Mouse (Mus musculus) erythroid progenitor cell, adult 5-6 weeks (primary cell): Measurements from ENCODE around the gene Gm5089. TPM values are rescaled to one million over a fixed set of nuclear protein-coding genes. Genes with fewer than 3 reads are reported as not detected.

Experiments used
- ATAC-seq: replicated peaks from 2 replicates; pipeline ENCODE4 v1.8.0; 2016; ENCODE audit warnings: moderate number of reproducible peaks, mild to moderate bottlenecking, moderate TSS enrichment, inconsistent platforms; ENCODE audit not compliant: poor library complexity, low FRiP score, severe bottlenecking
- total RNA-seq, 2 experiments: library from RNA; stranded (forward) in 1 of 2; stranded (reverse) in 1 of 2; fragments of 150-400 nt in 1 of 2; fragments of 186-747, 209-891 nt in 1 of 2; gene quantifications; 2 replicates each; pipeline versions ENCODE4 v1.2.3 to v1.2.4; 2015 to 2017; ENCODE audit warnings: low replicate concordance in 2 of 2

Gene Gm5089
- total RNA-seq, 2 experiments from 2014 or later, result not detected

DNA sequence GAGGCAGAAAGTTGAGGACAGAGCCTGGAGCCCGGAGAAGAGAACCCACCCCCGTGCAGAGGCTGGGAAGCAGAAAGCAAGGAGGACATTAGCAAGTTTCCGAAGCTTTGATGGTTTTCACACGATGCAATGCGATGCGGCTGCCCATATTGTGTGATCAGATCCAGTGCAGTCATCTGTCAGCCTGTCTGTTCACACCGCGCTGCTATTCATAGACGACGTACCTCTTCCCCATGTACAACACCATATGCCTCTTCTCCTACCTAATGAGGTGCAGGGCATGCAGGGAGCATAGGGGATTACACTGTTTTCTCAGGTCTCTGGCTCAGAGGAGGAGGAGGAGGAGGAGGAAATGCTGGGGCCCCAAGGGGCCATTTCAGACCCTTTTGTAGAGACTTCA lies 14.1 kb downstream of the Gm5089 start:
- no peak for ATAC-seq

DNA sequence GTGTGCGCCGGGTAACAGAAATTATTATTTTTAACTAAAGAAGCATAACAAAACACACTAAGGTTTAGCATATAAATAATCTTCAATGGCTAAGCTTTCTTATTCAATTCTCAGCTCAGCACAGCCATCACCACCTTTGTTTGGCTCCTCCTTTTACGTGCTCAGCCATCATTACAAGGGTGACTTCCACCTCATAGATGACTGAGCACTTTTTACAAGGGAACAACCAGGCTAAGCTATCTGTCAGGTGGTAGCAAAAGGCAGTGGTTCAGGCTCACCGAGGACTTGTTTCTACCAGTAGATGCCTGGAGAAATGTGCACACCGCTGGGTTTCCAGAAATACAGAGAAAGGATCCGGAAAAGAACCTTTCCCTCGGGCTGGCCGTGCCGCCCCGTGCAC lies 16.9 kb downstream of the Gm5089 start:
- no peak for ATAC-seq

DNA sequence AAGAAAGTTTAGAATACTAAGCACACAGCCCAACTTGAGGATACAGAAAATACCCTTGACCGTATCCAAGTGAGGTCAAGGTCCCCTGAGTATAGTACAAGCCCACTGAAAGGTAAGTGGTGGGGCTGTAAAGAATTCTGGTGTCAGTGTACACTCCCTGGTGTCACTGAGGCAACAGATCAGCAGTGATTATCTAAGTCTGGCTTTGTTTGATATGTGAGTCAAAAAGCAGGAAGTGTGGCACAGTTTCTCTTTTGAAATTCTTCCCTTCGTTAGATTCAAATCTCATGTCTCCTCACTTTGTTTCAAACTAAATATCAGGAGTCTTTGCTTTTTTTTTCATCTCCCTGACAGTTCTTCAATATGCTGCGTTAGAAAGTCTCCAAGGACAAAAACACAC lies 18.4 kb downstream of the Gm5089 start:
- no peak for ATAC-seq

DNA sequence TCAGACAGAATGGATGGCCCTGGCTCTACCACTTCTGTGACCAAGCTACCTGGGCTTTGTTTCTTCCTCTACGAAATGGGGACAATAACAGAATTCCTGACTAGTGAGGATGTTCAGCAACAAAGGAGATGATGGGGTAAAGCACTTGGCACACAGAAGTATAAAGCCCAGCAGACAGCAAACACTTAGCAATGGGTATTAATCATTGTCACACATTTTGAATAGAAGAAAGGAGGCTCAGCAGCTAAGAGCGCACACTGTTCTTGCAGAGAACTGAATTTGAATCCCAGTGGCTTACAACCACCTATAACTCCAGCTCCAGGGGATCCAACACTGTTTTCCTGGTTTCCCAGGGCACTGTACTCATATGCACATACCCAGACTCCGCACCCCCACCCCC lies 23.3 kb downstream of the Gm5089 start:
- ATAC-seq, result no peak

DNA sequence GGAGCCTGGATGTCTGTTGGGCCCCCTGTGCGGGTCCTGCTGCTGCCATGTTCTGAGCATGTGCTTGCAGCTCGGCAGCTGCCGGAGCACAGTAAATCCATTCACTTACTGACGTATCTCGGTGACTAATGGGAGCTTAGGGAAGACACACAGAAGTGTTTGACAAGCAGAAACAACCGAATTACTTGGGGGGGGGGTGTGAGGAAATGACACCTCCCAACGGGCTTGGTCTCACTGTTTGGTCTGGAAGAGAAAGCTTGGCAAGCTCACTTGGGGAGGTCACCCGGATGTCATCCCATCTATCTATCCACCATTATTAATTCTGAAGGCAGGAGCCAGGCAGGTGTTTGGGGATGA lies 23.7 kb downstream of the Gm5089 start:
- no peak for ATAC-seq

DNA sequence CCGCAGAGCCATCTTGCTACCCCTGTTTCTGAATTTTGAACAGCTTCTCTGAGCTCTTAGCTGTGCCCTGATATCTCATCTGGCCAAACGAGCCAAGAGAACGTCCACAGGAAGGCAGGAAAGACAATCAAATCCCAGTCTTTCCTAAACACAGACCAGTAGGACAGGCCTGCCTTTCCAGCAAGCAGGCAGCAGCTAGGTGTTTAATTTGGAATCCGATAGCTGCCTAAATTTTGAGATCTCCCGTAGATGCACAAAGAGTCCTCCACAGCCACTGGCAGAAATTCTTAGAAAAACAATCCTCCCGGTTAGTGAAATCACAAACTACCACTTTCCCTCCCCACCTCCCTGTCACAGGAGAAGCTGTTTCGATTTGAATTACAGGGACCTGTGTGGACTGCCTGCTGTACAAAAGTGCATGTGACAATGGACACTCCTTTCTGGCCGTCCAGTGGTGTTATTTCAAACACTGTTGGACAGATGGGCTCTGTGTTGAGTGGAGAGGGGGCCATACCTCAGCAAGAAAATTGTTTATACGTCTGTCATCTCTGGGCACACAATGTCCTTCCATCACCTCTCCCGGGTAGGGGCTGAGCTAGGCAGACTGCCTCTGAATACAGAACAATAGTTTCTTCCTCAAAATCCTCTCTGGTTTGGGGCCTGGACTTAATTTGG lies 24.2 kb downstream of the Gm5089 start:
- no peak for ATAC-seq

DNA sequence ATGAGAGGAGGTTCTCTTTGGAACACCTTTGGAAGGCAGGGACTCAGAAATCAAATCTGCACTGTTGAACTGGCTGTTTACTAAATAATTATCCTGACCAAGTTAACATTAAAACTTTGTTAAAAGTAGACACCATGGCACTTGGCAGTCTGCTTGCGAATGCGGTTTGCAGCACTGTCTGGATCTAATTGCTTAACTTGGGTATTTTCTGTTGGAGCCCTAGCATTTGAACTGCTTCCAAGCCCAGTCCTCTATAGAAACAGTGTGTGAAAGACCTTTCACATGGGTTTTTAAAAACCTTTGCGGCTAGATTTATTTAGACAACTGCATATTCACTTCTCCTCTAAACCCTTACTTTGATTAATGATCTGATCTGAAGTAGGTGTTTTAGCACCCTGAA lies 26.5 kb downstream of the Gm5089 start:
- ATAC-seq, result no peak

DNA sequence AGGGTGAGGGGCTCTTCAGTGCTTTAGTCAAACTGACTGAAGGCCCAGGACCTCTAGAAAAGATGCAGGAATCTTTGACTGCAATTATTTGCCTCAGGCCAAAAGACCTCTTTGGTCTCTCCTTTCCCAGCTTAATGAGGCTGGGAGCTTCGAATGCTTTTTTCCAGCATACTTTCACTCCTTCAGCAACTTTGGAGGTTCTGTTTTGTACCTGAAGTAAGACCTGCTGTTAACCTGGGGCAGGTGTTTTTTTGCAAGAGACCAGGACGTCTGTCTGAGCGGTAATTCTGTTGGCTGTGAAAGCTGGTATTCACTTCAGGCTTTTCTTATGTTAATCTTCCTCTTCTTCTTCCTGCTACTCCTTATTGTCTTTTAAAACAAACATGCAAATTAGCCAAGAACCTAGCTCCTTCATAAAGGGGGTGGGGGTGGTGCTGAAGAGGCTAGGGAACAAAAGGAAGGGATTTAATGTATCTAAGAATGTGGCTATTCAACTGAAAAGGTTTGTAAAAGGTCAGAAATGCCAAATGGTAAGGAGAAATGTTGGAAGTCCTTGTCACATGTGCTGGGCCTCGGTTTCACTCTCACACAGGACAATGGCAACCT lies 34.6 kb downstream of the Gm5089 start:
- no peak for ATAC-seq

DNA sequence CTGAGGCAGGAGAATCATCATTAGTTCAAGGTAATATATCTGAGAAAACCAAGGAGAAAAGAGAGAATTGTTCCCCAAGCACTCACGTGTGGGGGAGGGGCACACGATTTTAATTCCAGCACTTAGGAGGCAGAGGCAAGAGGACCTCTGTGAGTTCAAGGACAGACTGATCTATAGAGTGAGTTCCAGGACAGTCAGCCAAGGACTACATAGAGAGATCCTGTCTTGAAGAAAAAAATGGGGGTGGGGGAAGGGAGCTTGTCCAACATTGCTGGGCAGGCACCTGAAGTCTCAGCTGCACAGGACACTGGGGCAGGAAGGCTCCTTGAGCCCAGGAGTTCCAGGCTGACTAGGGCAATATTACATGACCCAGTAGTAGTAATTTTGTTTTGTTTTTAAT lies 36.1 kb downstream of the Gm5089 start:
- no peak for ATAC-seq

DNA sequence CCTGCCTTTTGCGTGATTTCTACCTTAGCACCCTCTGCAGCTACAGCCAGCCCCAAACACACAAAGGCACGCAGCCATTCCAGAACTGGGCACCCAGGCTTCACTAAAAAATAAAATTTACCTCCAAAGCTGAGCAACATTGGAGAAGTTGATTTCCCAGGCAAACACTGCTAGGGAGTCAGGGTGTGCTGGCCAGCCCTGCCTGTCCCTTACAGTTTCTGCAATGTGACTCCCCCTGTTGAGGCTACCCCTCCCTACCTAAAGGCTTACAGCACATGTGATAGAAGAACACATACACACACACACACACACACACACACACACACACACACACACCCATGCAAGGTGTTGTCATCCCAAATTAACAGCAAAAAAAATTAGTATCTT lies 37.4 kb downstream of the Gm5089 start:
- no peak for ATAC-seq

DNA sequence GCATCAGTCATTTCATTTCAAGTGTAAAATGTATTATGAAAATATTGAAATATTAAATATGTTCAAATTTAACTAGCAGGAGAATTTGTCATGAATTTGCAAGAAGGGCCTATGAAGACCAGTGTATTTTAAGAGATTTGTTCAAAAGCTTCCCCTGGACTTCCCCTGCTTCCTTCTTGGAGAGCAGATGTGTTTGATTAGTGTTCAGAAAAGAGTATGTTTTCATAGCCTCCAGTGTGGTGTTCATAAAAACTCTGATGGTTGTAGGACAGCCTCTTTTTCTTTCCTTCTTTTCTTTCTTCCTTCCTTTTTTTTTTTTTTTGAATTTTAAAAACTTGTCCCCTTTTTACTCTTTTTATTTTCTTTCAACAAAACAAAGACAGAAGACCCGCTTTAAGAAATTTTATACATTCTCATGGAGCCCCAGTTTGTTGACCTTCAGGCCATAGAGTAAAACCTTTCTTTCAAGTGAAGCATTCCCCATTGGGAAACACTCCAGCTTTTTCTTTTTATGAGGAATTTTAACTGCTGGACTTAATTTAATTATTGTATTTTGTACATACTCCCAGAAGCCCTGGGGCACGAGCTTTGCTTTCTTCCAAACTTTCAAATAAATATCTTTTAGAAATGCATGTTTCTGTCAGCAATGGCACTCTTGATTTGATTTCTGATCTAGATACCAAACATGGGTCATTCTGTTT lies 37.9 kb downstream of the Gm5089 start:
- no peak for ATAC-seq

DNA sequence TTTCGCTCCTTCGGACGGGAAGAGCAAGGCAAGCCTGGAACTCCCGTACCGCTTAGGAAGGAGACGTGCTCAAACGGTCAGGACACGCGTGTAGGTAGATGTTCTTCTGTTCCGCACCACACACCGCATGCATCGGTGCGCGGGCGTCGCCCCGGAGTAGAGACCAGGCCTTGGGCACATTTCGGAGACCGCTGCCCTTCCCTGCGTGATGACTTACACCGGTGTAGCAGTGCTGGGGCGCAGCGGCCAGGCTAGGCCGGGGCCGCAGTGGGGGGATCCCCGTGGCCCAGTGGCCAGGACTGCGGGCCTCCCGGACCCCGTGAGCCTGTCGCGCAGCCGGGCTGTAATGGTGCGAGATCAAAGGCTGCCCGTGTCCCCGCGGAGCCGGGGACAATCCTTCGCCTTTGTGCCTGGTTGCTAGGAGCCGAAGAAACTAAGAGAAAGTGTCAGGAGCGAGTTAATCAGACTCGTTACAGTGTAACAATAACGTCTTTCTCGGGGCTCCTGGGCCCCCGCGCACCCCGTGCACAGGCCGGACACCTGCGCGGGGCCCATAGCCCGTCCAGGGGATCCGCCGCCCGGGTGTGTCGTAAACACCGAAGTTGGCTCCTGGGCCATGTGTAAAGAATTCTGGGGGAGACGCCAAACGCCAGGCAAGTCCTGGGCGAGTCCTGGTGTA lies 44.2 kb downstream of the Gm5089 start:
- no peak for ATAC-seq

DNA sequence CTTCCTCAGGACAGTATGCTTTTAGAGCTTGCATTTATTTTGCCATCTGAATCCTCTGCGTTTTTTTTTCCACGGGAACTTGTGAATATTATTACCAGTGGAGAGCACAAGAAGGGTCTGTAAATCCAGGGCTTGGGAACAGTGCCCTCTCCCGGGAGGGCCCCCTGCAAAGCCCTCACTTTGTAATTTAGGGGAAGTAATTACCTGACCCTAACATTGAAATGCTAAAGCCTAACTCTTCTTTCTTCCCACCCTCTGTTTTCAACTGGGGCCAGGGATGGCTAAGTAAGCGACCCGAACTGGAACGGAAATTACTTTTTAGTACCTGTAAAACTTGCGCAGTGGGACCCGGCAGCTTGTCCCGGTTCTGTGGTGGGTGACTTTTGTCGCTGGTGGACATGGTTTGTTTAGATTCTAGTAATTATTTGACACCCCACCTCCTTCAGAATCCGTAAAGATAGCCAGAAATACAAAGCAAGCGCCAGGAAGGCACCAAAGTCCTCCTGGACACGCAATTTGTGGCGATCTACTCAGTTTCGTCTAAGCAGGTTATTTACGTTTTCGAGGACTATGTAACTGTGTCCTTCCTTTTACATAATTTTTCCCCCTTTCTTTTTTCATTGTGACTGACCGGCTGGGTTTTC lies 44.9 kb downstream of the Gm5089 start:
- no peak for ATAC-seq

DNA sequence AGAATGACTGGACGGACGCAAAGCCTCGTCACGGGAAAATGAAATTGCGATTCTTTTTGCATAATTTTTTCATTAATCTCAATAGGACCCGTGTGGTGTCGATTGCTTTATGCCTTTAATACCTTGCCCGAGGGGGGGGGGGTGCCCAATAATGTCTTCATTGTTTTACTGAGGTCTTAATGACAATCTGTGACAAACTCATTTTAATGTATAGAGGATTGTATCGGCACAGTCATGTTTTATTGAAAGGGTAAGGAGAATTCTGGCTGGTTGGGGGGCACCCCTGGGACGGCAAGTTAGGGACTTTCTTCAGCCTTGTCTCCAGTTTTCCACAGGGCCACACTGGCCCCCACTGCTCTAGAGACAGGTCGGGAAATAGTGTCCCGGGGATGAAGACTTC lies 45.7 kb downstream of the Gm5089 start:
- no peak for ATAC-seq

DNA sequence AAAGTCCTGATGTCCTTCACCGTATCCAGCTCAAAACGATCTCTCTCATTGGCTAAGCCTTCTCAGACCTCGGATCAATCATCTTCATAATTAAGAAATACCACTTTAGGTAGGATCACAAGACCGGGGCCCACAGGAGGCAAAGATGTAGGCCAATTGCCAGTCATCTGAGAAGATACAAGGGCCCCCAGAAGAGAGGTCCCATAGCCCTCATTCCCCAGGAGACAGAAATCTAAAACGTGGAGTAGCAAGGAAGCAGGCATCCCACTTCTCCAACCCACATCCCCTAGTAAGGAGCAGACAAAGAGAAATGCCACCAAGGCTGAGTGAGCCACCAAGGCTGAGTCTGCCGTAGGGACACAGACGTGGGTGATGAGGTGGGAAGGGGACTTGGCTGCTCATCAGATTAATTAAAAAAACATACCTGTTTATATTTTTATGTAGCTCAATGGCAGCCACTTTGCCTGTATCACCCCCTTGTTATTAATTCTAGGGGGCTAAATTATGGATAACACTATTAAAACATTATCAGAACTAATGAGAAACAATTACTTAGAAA lies 46.2 kb downstream of the Gm5089 start:
- no peak for ATAC-seq

DNA sequence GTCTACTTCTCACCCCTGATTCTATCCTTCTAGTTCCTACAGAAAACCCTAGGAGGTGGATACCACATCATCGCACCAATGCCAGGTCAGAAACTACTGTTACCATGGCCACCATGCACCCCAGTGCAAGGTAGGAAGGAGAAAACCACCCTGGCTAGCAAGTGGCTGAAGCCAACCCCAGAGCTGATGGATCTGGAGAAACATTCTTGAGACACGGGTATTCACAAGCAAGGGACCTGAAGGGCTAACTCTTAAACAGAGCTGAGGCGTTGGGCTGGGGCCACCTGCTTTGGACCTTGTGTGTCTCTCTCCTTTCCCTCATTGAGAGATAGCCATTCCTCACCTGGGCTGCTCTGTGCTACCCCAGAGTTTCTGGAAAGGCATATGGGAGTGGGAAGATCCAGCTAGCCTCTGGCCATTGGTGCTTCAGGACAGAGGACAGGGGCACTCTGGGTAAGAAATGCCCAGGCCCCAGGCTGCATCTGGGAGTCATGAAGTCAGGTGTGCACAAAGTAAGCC lies 47.4 kb downstream of the Gm5089 start:
- no peak for ATAC-seq

DNA sequence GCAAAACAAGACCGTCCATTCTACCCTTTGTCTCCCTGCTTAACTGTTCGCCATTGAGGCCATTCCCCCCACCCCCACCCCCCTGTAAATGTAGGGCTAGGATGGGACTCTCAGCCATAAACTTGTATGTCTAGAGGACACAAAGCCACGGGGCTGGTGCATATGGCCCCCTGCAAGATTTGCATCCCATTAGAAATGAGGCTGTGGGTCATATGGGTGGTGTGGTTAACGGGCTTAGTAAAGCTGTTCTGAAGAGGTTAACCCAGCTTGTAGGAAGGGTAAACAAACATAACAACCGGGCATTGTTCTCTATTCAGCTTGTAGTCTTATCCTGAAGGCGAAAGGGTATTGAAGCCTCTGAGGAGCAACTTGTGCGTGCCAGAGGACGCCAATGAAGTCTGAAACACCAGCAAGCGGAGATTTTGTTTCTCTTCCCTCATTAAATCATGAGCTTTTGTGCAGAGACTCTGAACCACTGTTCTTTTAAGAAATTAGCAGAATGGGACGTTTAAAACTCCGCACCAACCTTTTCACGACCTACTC lies 48.1 kb downstream of the Gm5089 start:
- no peak for ATAC-seq

DNA sequence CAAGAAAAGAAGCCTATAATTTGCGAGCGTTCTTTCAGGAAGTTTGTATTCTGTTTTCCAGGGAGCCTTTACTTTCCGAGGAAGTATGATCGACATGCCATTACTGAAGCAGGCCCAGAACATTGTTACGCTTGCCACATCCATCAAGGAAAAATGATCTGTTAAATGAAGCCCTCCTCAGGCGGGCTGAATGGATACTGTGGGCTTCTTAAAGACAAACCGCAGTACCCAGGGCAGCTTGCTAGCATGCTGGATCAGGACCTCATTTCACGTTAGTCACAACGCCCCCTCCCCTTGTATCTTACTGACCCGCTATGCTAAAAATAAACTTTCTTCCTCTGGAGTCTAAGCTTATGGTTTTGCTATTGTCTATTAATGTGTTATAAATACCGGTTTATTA lies 49.0 kb downstream of the Gm5089 start:
- ATAC-seq, result no peak

DNA sequence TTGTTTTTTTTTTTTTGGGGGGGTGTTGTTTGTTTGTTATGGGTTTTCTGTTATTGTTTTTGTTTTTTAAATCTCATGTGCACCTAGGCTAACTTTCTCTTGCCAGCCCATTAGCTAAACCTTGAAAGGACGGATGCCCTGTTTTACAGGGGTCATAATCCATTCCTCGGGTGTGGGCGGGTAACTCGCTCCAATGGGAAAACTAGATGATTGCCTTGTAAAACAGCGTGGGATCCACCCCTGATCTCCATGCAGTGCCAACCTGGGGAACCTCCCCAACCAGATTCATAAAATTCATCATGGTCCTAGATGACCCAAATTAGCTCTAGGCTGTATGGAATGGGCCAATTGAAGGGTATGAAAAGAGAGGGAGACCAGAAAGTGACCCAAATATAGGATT lies 51.0 kb downstream of the Gm5089 start:
- no peak for ATAC-seq

DNA sequence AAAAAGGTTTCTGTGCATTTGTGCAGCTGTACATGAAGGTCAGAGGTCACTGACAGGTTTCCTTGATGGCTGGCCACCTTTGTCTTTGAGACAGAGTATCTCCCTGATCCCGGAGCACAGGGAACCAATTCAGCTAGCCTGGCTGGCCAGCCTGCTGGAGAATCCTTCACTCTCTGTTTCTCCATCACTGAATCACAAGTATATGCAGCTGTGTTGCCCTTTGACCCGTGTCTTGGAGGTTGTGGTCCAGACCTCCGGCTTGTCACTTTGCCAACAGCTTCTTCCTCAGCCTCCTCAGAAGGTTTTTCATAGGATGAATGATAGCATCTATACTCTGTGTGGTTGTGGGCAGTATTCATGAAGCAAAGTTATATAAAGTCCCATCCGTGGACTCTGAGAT lies 52.2 kb downstream of the Gm5089 start:
- no peak for ATAC-seq
